Mouse (Mus musculus) megakaryocyte, embryonic 14.5 days (primary cell): ENCODE results near the gene Trp73.

ENCODE experiments used
- FLI1 ChIP-seq: IDR thresholded peaks from 2 replicates; pipeline ENCODE4 v1.6.1; 2012; ENCODE audit warnings: low read length, inconsistent platforms, mixed read lengths
- GATA1 ChIP-seq: IDR thresholded peaks from 3 replicates; pipeline ENCODE4 v1.6.1; 2012; ENCODE audit warnings: mixed read lengths, low read length, inconsistent platforms, borderline replicate concordance

GRCm38 (mm10) chr4:154186002-154186537, 46.1 kb upstream of the Trp73 start:
- TF ChIP-seq GATA1 (no peak), FLI1 (no peak)
